Mouse (Mus musculus) cortical plate, adult 2 months (tissue): Measurements from ENCODE around the gene Mrpl16.

Experiments used
- CTCF ChIP-seq: fragments of 200-500 bp; IDR thresholded peaks from 2 replicates; pipeline ENCODE4 v1.5.1; 2011; ENCODE audit warnings: mild to moderate bottlenecking, control low read depth, low read length; ENCODE audit not compliant: insufficient read depth; ENCODE audit errors: extremely low read depth
- POLR2A ChIP-seq: fragments of 200-500 bp; IDR thresholded peaks from 2 replicates; pipeline ENCODE4 v1.6.1; 2011; ENCODE audit warnings: mild to moderate bottlenecking, low read length, control low read depth; ENCODE audit not compliant: insufficient read depth; ENCODE audit errors: extremely low read depth

GRCm38 (mm10) chr19:11736455-11736854 is 33.7 kb upstream of the Mrpl16 start:
- TF ChIP-seq CTCF, result no peak
- no peak for TF ChIP-seq POLR2A
